Mouse (Mus musculus) yolk sac, embryonic 10.5 days (tissue): Measurements from ENCODE around the gene Dach1.

ENCODE experiments used
- DNase-seq: peaks from one replicate; pipeline ENCODE4 v3.0.0-alpha.2; 2017; ENCODE audit warnings: low spot score

Dach1 gene

DNA sequence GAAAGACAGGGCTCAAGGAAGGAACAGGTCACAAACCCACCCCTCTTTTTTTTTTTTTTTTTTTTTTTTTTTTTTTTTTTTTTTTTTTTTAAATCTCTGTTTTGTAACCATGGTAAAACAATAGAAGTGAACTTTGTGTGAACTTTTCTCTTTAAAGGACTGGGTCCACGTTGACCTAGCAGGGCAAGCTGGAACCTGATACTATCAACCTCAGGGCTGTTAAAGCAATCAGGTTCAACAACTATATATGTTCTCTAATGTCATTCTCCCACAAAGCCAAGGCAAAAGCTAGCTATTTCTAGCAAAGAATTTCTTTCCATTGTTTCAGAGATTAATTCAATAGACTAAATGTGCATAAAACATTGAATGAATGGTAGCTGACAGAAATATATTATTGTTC lies 134.3 kb downstream of the Dach1 start:
- DNase-seq, result no peak

GRCm38 (mm10) chr14:98023540-98023939 lies 146.0 kb downstream of the Dach1 start:
- no peak for DNase-seq

- DNase-seq, result no peak
Measured at GRCm38 (mm10) chr14:98014053-98014452, 155.5 kb downstream of the Dach1 start.

GRCm38 (mm10) chr14:98008501-98008900 lies 161.1 kb downstream of the Dach1 start:
- DNase-seq, result no peak

- DNase-seq, result no peak
Measured at GRCm38 (mm10) chr14:98002021-98002680, 167.4 kb downstream of the Dach1 start.

GRCm38 (mm10) chr14:97998584-97998983 lies 171.0 kb downstream of the Dach1 start:
- no peak for DNase-seq

DNA sequence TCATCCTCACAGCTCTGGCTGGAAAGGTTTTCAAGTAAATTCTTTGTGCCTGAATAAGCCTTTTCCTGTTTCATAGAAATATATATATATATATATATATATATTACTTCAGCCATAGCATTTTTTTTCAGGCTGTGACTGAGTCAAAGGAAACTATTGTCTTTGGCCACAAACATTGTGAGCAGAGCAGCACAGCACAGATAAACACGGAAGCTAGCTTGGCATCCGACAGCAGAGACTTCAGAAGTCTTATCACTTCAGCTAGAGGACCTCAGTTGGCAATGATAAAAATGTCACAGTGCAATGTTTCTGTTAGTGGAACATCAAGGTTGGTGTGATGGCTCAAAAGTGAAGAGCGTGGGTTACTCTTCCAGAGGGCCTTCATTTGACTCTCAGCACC lies 186.3 kb downstream of the Dach1 start:
- DNase-seq, result no peak

- DNase-seq, result no peak
Measured at GRCm38 (mm10) chr14:97982676-97983075, 186.9 kb downstream of the Dach1 start.

DNA sequence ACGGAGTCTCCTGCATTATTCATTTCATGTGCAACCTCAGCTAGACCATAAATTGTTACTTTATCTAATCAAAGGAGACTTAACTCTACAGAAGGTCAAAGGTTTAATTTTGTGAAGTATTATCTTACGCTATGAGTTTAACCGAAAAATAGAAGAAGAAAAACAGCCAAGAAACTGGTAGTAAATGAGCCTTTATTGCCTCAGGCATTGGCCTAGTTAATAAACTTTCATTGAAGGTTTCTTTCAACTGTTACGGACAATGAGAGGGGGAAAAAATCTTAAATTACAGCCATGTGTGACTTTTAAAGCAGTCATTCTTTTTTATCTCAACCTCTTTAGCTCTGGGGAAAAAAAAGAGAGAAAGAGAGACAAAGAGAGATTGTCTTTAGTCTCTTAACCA lies 188.7 kb downstream of the Dach1 start:
- no peak for DNase-seq

- DNase-seq, result no peak
Measured at GRCm38 (mm10) chr14:97976091-97976490, 193.5 kb downstream of the Dach1 start.

- DNase-seq, result no peak
Measured at GRCm38 (mm10) chr14:97975447-97975846, 194.1 kb downstream of the Dach1 start.

GRCm38 (mm10) chr14:97964543-97965069 lies 205.0 kb downstream of the Dach1 start:
- DNase-seq, result no peak

GRCm38 (mm10) chr14:97963624-97964023 lies 205.9 kb downstream of the Dach1 start:
- DNase-seq, result no peak

GRCm38 (mm10) chr14:97956356-97956755 lies 213.2 kb downstream of the Dach1 start:
- no peak for DNase-seq

DNA sequence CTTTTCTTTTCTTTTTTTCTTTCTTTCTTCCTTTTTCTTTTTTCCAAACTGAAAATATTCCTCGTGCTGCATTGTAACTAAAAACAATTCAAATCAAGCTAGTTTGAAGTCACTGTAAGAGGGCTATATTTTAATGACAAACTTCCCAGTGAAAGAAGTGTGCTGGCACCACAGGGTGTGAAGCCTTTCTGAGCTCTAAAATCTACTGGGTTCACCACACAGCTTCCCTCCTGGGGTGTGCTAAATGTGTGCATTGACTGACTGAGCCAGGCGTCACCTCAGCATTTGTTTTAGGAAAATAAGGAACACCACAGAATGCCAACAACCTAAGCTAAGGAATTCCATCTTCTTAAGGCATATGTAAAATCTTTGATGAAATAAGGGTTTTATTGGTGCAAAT lies 224.1 kb downstream of the Dach1 start:
- no peak for DNase-seq

GRCm38 (mm10) chr14:97944643-97945268 lies 224.8 kb downstream of the Dach1 start:
- no peak for DNase-seq

- DNase-seq, result no peak
Measured at GRCm38 (mm10) chr14:97942361-97942760, 227.2 kb downstream of the Dach1 start.

GRCm38 (mm10) chr14:97896622-97897021 lies 272.9 kb downstream of the Dach1 start:
- DNase-seq, result no peak

DNA sequence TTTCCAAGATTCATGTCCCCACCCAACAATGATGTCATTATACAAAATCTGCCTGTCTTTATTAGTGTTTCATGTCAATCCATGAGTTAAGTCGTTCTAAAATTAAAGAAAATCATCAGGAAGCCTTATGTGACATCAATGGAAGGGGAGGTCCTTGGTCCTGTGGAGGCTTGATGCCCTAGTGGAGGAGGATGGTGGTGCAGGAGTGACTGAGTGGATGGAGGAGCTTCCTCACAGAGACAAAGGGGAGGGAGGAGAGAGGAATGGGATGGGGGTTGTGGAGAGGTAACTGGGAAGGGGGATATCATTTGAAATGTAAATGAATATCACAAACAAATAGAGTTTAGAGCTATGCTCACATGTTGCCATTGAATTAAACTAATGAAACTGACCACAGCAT lies 287.6 kb downstream of the Dach1 start:
- no peak for DNase-seq

DNA sequence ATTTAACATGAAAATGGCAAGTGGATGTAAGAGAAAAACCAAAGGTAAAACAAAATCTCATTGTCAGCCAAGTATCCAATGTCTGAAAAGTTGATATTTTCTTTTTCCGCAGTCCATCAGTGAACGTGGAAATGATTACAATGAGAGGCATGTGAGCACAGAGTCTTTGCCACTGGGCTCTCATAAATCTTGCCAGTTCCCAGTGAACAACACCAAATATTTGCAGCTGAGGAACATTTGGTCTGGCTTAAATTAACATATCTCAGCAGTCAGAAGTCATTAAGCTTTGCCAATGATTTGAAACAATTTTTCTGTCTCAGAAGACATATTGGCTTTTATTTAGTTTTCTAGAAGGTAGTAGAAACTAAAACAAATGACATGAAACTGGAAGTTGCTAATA lies 298.6 kb downstream of the Dach1 start:
- DNase-seq, result no peak

GRCm38 (mm10) chr14:97858384-97858783 lies 311.2 kb downstream of the Dach1 start:
- no peak for DNase-seq

DNA sequence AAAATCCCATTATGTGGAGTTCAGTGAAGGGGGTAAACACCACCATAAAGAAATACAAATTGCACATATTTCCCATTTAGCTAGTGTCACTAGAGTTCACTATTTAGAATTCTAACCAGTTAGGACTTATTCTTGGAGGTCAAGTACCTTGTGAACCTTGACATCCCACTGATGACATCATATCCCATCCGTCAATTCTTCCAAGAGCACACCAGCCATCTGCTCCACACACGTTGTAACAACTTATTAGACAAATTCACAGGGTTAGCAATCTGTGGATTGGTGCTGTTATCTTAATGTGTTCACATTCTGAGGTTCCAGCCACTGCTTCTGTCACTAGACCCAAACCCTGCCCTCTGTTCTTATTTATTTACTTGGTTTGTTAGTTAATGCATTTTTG lies 312.3 kb downstream of the Dach1 start:
- no peak for DNase-seq

DNA sequence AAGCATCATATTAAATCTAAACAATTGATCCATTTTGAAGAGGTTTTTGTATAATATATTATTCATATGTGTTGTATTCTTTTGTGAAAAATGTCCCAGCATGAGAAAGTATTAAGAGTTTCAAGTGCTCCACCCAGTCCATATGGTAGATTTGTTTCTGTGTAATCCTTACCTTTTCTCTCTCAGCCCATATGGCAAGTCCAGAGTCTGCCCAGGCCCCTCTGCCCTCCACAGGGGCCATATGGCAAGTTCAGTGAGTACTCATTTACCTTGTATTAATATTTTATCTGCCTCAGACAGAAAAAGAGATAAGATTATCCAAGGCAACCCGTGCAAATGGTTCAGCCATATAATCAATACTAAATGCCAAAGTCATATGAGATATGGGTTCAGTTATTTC lies 314.2 kb downstream of the Dach1 start:
- no peak for DNase-seq

GRCm38 (mm10) chr14:97850486-97850885 lies 319.1 kb downstream of the Dach1 start:
- DNase-seq, result no peak
